Mouse (Mus musculus): Measurements from ENCODE around the gene Rps6ka3. TPM values are rescaled to one million over a fixed set of nuclear protein-coding genes. Genes with fewer than 3 reads are reported as not detected.

Rps6ka3 gene
- total and polyA plus RNA-seq, 3 experiments: 5.0 to 52.7 (median 15.5) TPM

DNA sequence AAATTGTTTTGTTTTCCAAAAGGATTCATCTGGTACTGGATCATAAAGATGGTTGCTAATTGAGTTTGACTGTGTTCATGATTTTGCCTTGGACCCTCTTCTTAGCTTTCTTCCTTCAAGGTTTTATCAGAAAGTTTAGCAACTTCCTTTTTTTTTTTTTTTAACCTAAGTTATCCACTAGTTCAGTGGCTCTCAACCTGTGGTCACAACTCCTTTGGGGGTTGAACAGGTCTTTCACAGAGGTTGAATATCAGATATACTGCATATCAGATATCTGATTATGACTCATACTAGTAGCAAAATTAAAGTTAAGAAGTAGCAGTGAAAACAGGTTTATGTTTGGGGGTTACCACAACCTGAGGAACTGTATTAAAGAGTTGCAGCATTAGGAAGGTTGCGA lies 85.8 kb downstream of the Rps6ka3 start:
- Histone ChIP-seq H3K4me1 (ENCODE audit: insufficient read depth, low read depth, low read length) (no peaks in the 10 kb centered on the region), H3K4me3 (ENCODE audit: low read depth, low read length) (no peak overlapping the region), H3K27me3 (ENCODE audit: insufficient read depth, low read length) (no peaks in the 10 kb centered on the region), H3K36me3 (replicated peaks) (peaks cover 2% of the 10 kb centered on the region), H3K9me3 (replicated peaks) (no peaks in the 10 kb centered on the region)
- TF ChIP-seq GATA1 (IDR thresholded peaks at IDR 0.05; ENCODE audit: borderline replicate concordance, low read length): no peak
- no peak for TF ChIP-seq CTCF (IDR thresholded peaks at IDR 0.05; ENCODE audit: low read depth, low read length)
- TF ChIP-seq TAL1 (conservative IDR thresholded peaks at IDR 0.05; ENCODE audit: low read depth, low read length): no peak
- no peak for TF ChIP-seq POLR2AphosphoS5 (IDR thresholded peaks at IDR 0.05; ENCODE audit: insufficient replicate concordance, low read depth, low read length)
- TF ChIP-seq GATA2 (IDR thresholded peaks at IDR 0.05; ENCODE audit: borderline replicate concordance, low read depth, low read length): no peak
- DNase-seq (ENCODE audit: low spot score): no peak
- ATAC-seq (ENCODE audit: extremely low read depth, insufficient number of reproducible peaks, low FRiP score, poor library complexity, severe bottlenecking): no peak

DNA sequence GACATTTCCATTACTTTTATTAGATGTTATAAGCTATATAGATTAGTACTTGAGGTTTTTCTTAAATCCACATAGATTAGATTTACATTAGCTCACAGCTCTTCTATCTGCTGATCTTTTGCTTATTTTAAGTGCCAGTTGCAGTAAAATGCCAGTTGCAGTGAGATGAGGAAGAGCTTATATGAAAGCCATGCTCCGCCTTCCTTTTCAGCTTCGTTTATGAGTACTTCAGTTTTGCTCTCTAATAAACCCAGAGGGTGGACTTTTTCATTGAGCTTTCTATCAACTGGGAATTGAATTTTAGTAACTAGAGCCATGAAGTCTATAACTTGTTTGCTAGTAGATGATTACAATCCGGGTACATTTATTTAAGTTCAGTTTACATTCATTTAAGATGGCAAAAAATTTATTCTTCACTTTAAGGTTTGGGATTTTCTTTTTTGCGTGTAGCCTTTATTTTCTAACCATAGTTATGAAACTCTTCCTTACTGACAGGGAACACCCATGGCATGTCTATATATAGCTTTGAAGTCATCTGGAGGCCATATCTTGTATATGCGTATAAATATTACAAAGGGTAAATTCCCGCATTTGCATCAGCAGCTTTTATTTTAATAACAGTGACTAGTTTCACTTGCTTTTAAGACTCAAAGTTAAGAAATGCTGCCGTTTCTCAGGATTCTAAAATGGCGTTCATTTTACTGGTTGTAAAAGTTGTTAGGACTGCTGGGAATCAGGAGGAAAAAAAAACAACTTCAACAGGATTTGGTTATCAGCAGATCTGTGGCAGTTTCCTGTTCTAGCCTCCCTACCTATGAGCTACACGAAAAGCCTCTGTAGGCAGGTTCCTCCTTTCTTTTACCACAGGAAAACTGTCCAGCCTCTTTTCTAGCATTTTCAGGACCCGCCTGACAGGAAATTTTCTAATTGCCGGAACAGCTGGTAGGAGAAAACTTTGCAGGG lies 92.5 kb downstream of the Rps6ka3 start:
- H3K36me3 ChIP-seq (replicated peaks): peaks cover 4% of the 10 kb centered on the region
- H3K9me3 ChIP-seq (replicated peaks): no peaks in the 10 kb centered on the region
- no peaks in the 10 kb centered on the region for H3K27me3 ChIP-seq (ENCODE audit: insufficient read depth, low read length)
- no peak for TF ChIP-seq POLR2AphosphoS5 (IDR thresholded peaks at IDR 0.05; ENCODE audit: insufficient replicate concordance, low read depth, low read length)
- no peak for TF ChIP-seq GATA2 (IDR thresholded peaks at IDR 0.05; ENCODE audit: borderline replicate concordance, low read depth, low read length)
- TF ChIP-seq GATA1 (IDR thresholded peaks at IDR 0.05; ENCODE audit: borderline replicate concordance, low read length): no peak
- TF ChIP-seq TAL1 (conservative IDR thresholded peaks at IDR 0.05; ENCODE audit: low read depth, low read length): no peak
- TF ChIP-seq CTCF (IDR thresholded peaks at IDR 0.05; ENCODE audit: low read depth, low read length): no peak
- H3K4me1 ChIP-seq (ENCODE audit: insufficient read depth, low read depth, low read length): no peaks in the 10 kb centered on the region
- no peak; the same call in 1 of the 2 replicates for ATAC-seq (ENCODE audit: extremely low read depth, insufficient number of reproducible peaks, low FRiP score, poor library complexity, severe bottlenecking)
- DNase-seq (ENCODE audit: low spot score): no peak
- H3K4me3 ChIP-seq (ENCODE audit: low read depth, low read length): no peak overlapping the region

- Histone ChIP-seq H3K9me3 (replicated peaks) (no peaks in the 10 kb centered on the region), H3K4me3 (ENCODE audit: low read depth, low read length) (no peak overlapping the region), H3K4me1 (ENCODE audit: insufficient read depth, low read depth, low read length) (no peaks in the 10 kb centered on the region), H3K36me3 (replicated peaks) (peaks cover 18% of the 10 kb centered on the region), H3K27me3 (ENCODE audit: insufficient read depth, low read length) (no peaks in the 10 kb centered on the region)
- ATAC-seq (ENCODE audit: extremely low read depth, insufficient number of reproducible peaks, low FRiP score, poor library complexity, severe bottlenecking) (no peak), DNase-seq (ENCODE audit: low spot score) (no peak)
- no peak for TF ChIP-seq GATA1 (IDR thresholded peaks at IDR 0.05; ENCODE audit: borderline replicate concordance, low read length)
These were observed 105.2 kb downstream of the Rps6ka3 start for GRCm38 (mm10) chrX:159315293-159315692.

DNA sequence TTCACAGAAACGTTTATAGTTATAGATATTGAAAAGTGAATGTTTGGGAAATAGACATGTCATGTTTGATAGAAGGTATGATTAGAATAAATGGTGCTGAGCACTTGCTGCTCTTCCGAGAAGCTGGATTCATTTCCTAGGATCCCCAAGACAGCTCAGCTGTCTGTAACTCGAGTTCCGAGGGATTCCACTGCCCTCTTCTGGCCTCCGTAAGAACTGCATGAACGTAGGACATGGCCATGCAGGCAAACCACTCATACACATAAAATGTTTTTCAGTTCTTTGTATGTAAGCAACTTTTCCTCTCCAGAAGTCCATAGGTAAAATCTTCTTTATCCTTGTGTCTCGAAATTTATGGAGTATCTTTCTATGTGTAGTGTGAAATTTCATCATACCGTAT lies 111.2 kb downstream of the Rps6ka3 start:
- no peaks in the 10 kb centered on the region for H3K9me3 ChIP-seq (replicated peaks)
- ATAC-seq (ENCODE audit: extremely low read depth, insufficient number of reproducible peaks, low FRiP score, poor library complexity, severe bottlenecking) (peak; percentile 40; the same call in 1 of the 2 replicates), DNase-seq (ENCODE audit: low spot score) (no peak)
- no peak for TF ChIP-seq TAL1 (conservative IDR thresholded peaks at IDR 0.05; ENCODE audit: low read depth, low read length)
- peak; percentile 30; the same call in 1 of the 2 replicates for TF ChIP-seq CTCF (IDR thresholded peaks at IDR 0.05; ENCODE audit: low read depth, low read length)
- no peaks in the 10 kb centered on the region for H3K4me1 ChIP-seq (ENCODE audit: insufficient read depth, low read depth, low read length)
- peaks cover 7% of the 10 kb centered on the region for H3K36me3 ChIP-seq (replicated peaks)
- no peak overlapping the region for H3K4me3 ChIP-seq (ENCODE audit: low read depth, low read length)
- H3K27me3 ChIP-seq (ENCODE audit: insufficient read depth, low read length): no peaks in the 10 kb centered on the region

GRCm38 (mm10) chrX:159364506-159364905 lies 154.4 kb downstream of the Rps6ka3 start:
- Histone ChIP-seq H3K27me3 (ENCODE audit: insufficient read depth, low read length) (no peaks in the 10 kb centered on the region), H3K4me3 (ENCODE audit: low read depth, low read length) (no peak overlapping the region), H3K4me1 (ENCODE audit: insufficient read depth, low read depth, low read length) (no peaks in the 10 kb centered on the region), H3K9me3 (replicated peaks) (no peaks in the 10 kb centered on the region), H3K36me3 (replicated peaks) (peaks cover 26% of the 10 kb centered on the region)
- ATAC-seq (ENCODE audit: extremely low read depth, insufficient number of reproducible peaks, low FRiP score, poor library complexity, severe bottlenecking) (no peak), DNase-seq (ENCODE audit: low spot score) (no peak)
- TF ChIP-seq GATA2 (IDR thresholded peaks at IDR 0.05; ENCODE audit: borderline replicate concordance, low read depth, low read length) (no peak), CTCF (IDR thresholded peaks at IDR 0.05; ENCODE audit: low read depth, low read length) (no peak), POLR2AphosphoS5 (IDR thresholded peaks at IDR 0.05; ENCODE audit: insufficient replicate concordance, low read depth, low read length) (no peak), GATA1 (IDR thresholded peaks at IDR 0.05; ENCODE audit: borderline replicate concordance, low read length) (no peak), TAL1 (conservative IDR thresholded peaks at IDR 0.05; ENCODE audit: low read depth, low read length) (no peak)

GRCm38 (mm10) chrX:159371831-159372752 lies 162.0 kb downstream of the Rps6ka3 start, which contains the start of gene Eif1ax:
TSS of gene Eif1ax (plus strand) at chrX:159372178.
- peak; percentile 74 for DNase-seq (ENCODE audit: low spot score)
- ATAC-seq (ENCODE audit: extremely low read depth, insufficient number of reproducible peaks, low FRiP score, poor library complexity, severe bottlenecking): peak; percentile 96
- Histone ChIP-seq H3K9me3 (replicated peaks) (no peaks in the 10 kb centered on the region), H3K27me3 (ENCODE audit: insufficient read depth, low read length) (no peaks in the 10 kb centered on the region), H3K4me3 (ENCODE audit: low read depth, low read length) (peak within 1 kb of the TSS; percentile 86), H3K4me1 (ENCODE audit: insufficient read depth, low read depth, low read length) (peaks cover 9% of the 10 kb centered on the region; the same call in 1 of the 2 replicates), H3K36me3 (replicated peaks) (peaks cover 21% of the 10 kb centered on the region)
- no peak for TF ChIP-seq GATA1 (IDR thresholded peaks at IDR 0.05; ENCODE audit: borderline replicate concordance, low read length)
- no peak for TF ChIP-seq TAL1 (conservative IDR thresholded peaks at IDR 0.05; ENCODE audit: low read depth, low read length)
- TF ChIP-seq GATA2 (IDR thresholded peaks at IDR 0.05; ENCODE audit: borderline replicate concordance, low read depth, low read length): no peak
